Mouse (Mus musculus) limb, embryonic 10.5 days (tissue): ENCODE data around the gene Entpd1. TPM values are rescaled to one million over a fixed set of nuclear protein-coding genes. Genes with fewer than 3 reads are reported as not detected.
A peak's percentile ranks its signal among the peaks of the same experiment; 100 is the strongest.

ENCODE experiments used
- DNase-seq: peaks from one replicate; pipeline ENCODE4 v3.0.0-alpha.2; 2017; ENCODE audit warnings: low spot score
- H3K27ac ChIP-seq: fragments of 300-500 bp; sonication (generic); 2 replicates; pipeline ENCODE4 v1.5.1; 2016; ENCODE audit warnings: mild to moderate bottlenecking
- H3K27me3 ChIP-seq: fragments of 300-500 bp; sonication (generic); 2 replicates; pipeline ENCODE4 v1.6.1; 2016; ENCODE audit warnings: low read depth, mild to moderate bottlenecking; ENCODE audit not compliant: poor library complexity, severe bottlenecking
- H3K36me3 ChIP-seq: fragments of 300-500 bp; sonication (generic); 2 replicates; pipeline ENCODE4 v1.6.1; 2016; ENCODE audit warnings: mild to moderate bottlenecking, moderate library complexity
- H3K4me1 ChIP-seq: fragments of 300-500 bp; sonication (generic); 2 replicates; pipeline ENCODE4 v1.6.1; 2016
- H3K4me3 ChIP-seq: fragments of 300-500 bp; sonication (generic); 2 replicates; pipeline ENCODE4 v1.5.1; 2016; ENCODE audit warnings: mild to moderate bottlenecking, moderate library complexity
- H3K9me3 ChIP-seq: fragments of 300-500 bp; sonication (generic); replicated peaks from 2 replicates; pipeline ENCODE4 v1.6.1; 2016; ENCODE audit warnings: mild to moderate bottlenecking
- WGBS: fragments of 180-500 bp; shearing (Covaris S2); methylation state at CpG from one replicate; pipeline ENCODE4 v1.1.7; 2016; 5-methylcytosine and 5-hydroxymethylcytosine counted together
- polyA plus RNA-seq: library from polyadenylated mRNA; unstranded; fragments of >200 nt; fragmentation: Nextera tagmentation; extraction: Ambion mirVana; gene quantifications from 2 replicates; pipeline ENCODE4 v1.2.1, GENCODE M21; 2016

The Entpd1 gene
- polyA plus RNA-seq, 1 experiment from 2014 or later, result 3.9 TPM

- Histone ChIP-seq H3K4me1 (0 out of 2 replicates have a peak, but pooled peaks cover 3% of the 10 kb centered on the region), H3K4me3 (peak within 1 kb of the TSS; percentile 15; the same call in 1 of the 2 replicates), H3K9me3 (no peaks in the 10 kb centered on the region), H3K36me3 (no peaks in the 10 kb centered on the region), H3K27ac (no peak within 1 kb of the TSS), H3K27me3 (no peaks in the 10 kb centered on the region)
- WGBS, result 64% methylated on average over 17 of the region's 17 CpGs
- DNase-seq, result no peak
Observed at GRCm38 (mm10) chr19:40748559-40748958, 136.4 kb downstream of the Entpd1 start, which contains the start of gene Cc2d2b. Gene Cc2d2b, plus strand, starts transcription at chr19:40748753.

GRCm38 (mm10) chr19:40754311-40754710 lies 142.1 kb downstream of the Entpd1 start:
- Histone ChIP-seq H3K36me3 (no peaks in the 10 kb centered on the region), H3K4me3 (no peak overlapping the region), H3K27me3 (no peaks in the 10 kb centered on the region), H3K4me1 (no peaks in the 10 kb centered on the region), H3K9me3 (no peaks in the 10 kb centered on the region), H3K27ac (no peak overlapping the region)
- WGBS, result 81% methylated on average over 2 of the region's 2 CpGs
- peak; percentile 49 for DNase-seq

GRCm38 (mm10) chr19:40760071-40760470 lies 147.9 kb downstream of the Entpd1 start:
- 75% methylated on average over 2 of the region's 2 CpGs for WGBS
- no peak for DNase-seq
- no peaks in the 10 kb centered on the region for H3K36me3 ChIP-seq
- H3K27me3 ChIP-seq, result peaks cover 6% of the 10 kb centered on the region; the same call in 1 of the 2 replicates
- peaks cover 17% of the 10 kb centered on the region for H3K4me1 ChIP-seq
- H3K4me3 ChIP-seq, result no peak overlapping the region
- H3K27ac ChIP-seq, result no peak overlapping the region
- no peaks in the 10 kb centered on the region for H3K9me3 ChIP-seq

- peaks cover 17% of the 10 kb centered on the region for H3K4me1 ChIP-seq
- H3K9me3 ChIP-seq, result no peaks in the 10 kb centered on the region
- peaks cover 6% of the 10 kb centered on the region; the same call in 1 of the 2 replicates for H3K27me3 ChIP-seq
- no peaks in the 10 kb centered on the region for H3K36me3 ChIP-seq
- peak overlapping the region; percentile 45 for H3K4me3 ChIP-seq
- peak; percentile 47 for DNase-seq
- WGBS, result 35% methylated on average over 22 of the region's 22 CpGs
- H3K27ac ChIP-seq, result peak overlapping the region; percentile 78
Observed at GRCm38 (mm10) chr19:40762023-40762759, 150.0 kb downstream of the Entpd1 start.

GRCm38 (mm10) chr19:40767189-40767588 lies 155.0 kb downstream of the Entpd1 start:
- WGBS, result 90% methylated on average over 2 of the region's 2 CpGs
- Histone ChIP-seq H3K9me3 (no peaks in the 10 kb centered on the region), H3K27me3 (no peaks in the 10 kb centered on the region), H3K4me1 (peaks cover 5% of the 10 kb centered on the region), H3K4me3 (no peak overlapping the region), H3K36me3 (no peaks in the 10 kb centered on the region), H3K27ac (no peak overlapping the region)
- DNase-seq, result no peak

- DNase-seq, result no peak
- no peaks in the 10 kb centered on the region for H3K4me1 ChIP-seq
- no peaks in the 10 kb centered on the region for H3K36me3 ChIP-seq
- no peak overlapping the region for H3K27ac ChIP-seq
- no peaks in the 10 kb centered on the region for H3K27me3 ChIP-seq
- 65% methylated on average over 7 of the region's 7 CpGs for WGBS
- no peak overlapping the region for H3K4me3 ChIP-seq
- no peaks in the 10 kb centered on the region for H3K9me3 ChIP-seq
Observed at GRCm38 (mm10) chr19:40769341-40769770, 157.2 kb downstream of the Entpd1 start.

GRCm38 (mm10) chr19:40788004-40788714 lies 176.0 kb downstream of the Entpd1 start:
- no peak overlapping the region for H3K27ac ChIP-seq
- H3K4me1 ChIP-seq, result 0 out of 2 replicates have a peak, but pooled peaks cover 4% of the 10 kb centered on the region
- no peak for DNase-seq
- 76% methylated on average over 15 of the region's 15 CpGs for WGBS
- H3K4me3 ChIP-seq, result no peak overlapping the region
- H3K27me3 ChIP-seq, result no peaks in the 10 kb centered on the region
- H3K9me3 ChIP-seq, result no peaks in the 10 kb centered on the region
- no peaks in the 10 kb centered on the region for H3K36me3 ChIP-seq

GRCm38 (mm10) chr19:40788715-40789084 lies 176.5 kb downstream of the Entpd1 start:
- 90% methylated on average over 2 of the region's 2 CpGs for WGBS
- H3K9me3 ChIP-seq, result no peaks in the 10 kb centered on the region
- no peak overlapping the region for H3K4me3 ChIP-seq
- 0 out of 2 replicates have a peak, but pooled peaks cover 4% of the 10 kb centered on the region for H3K4me1 ChIP-seq
- H3K36me3 ChIP-seq, result no peaks in the 10 kb centered on the region
- no peaks in the 10 kb centered on the region for H3K27me3 ChIP-seq
- DNase-seq, result no peak
- H3K27ac ChIP-seq, result no peak overlapping the region

Other genes starting within 250 kb of the Entpd1 start
- gene Sorbs1, start 98.6 kb upstream of the Entpd1 start, polyA plus RNA-seq, result 21.1 and 24.5 TPM in 2 replicates
- 93.5 and 96.1 TPM in 2 replicates for gene Aldh18a1, start 23.9 kb upstream of the Entpd1 start, polyA plus RNA-seq
- 9.2 and 9.4 TPM in 2 replicates for gene Tctn3, start 133 bp upstream of the Entpd1 start, polyA plus RNA-seq
- 0.29 and 0.64 TPM in 2 replicates for gene Cc2d2b, start 136.4 kb downstream of the Entpd1 start, polyA plus RNA-seq
- 35.6 and 36.9 TPM in 2 replicates for gene Ccnj, start 218.9 kb downstream of the Entpd1 start, polyA plus RNA-seq